Mouse (Mus musculus) testis, postnatal 10 days (tissue): ENCODE measurements around the gene Grik5.
A peak's percentile ranks its signal among the peaks of the same experiment; 100 is the strongest.

Experiments used
- DNase-seq: peaks from one replicate; pipeline ENCODE4 v3.0.0; 2021; ENCODE audit warnings: low spot score

Grik5 gene

GRCm38 (mm10) chr7:24984307-24984706 is 87.8 kb downstream of the Grik5 start:
- DNase-seq: no peak

- no peak for DNase-seq
These were observed 88.8 kb downstream of the Grik5 start for GRCm38 (mm10) chr7:24983396-24983795.

GRCm38 (mm10) chr7:24980439-24980838 is 91.7 kb downstream of the Grik5 start:
- no peak for DNase-seq

GRCm38 (mm10) chr7:24978781-24979180 is 93.4 kb downstream of the Grik5 start:
- DNase-seq: no peak

- DNase-seq: peak; percentile 60
These were observed 97.1 kb downstream of the Grik5 start for GRCm38 (mm10) chr7:24974893-24975595.

GRCm38 (mm10) chr7:24973902-24974301 is 98.2 kb downstream of the Grik5 start:
- DNase-seq: no peak

- no peak for DNase-seq
These were observed 98.9 kb downstream of the Grik5 start for GRCm38 (mm10) chr7:24973208-24973607.

- peak; percentile 93 for DNase-seq
These were observed 99.9 kb downstream of the Grik5 start, which contains the start of gene Rabac1 for GRCm38 (mm10) chr7:24971972-24972893. Gene Rabac1 (minus strand): TSS chr7:24972754.

- DNase-seq: peak; percentile 69
These were observed 100.7 kb downstream of the Grik5 start for GRCm38 (mm10) chr7:24971261-24971971.

- no peak for DNase-seq
These were observed 101.8 kb downstream of the Grik5 start for GRCm38 (mm10) chr7:24970341-24970740.

- no peak for DNase-seq
These were observed 102.3 kb downstream of the Grik5 start for GRCm38 (mm10) chr7:24969805-24970204.

- no peak for DNase-seq
These were observed 103.7 kb downstream of the Grik5 start for GRCm38 (mm10) chr7:24968463-24968862.

- DNase-seq: no peak
These were observed 104.2 kb downstream of the Grik5 start for GRCm38 (mm10) chr7:24967966-24968365.

GRCm38 (mm10) chr7:24964897-24965535 is 107.1 kb downstream of the Grik5 start:
- peak; percentile 89 for DNase-seq

- DNase-seq: no peak
These were observed 107.9 kb downstream of the Grik5 start for GRCm38 (mm10) chr7:24964288-24964687.
